Mouse (Mus musculus): ENCODE data around the gene Coa4. TPM values are rescaled to one million over a fixed set of nuclear protein-coding genes. Genes with fewer than 3 reads are reported as not detected.

Gene Coa4
- 19.6 and 20.4 TPM in 2 replicates for polyA plus RNA-seq (2015; fragmentation: Nextera tagmentation; extraction: Ambion mirVana)

- peaks cover 12% of the 10 kb centered on the region for H3K4me1 ChIP-seq (replicated peaks; ENCODE audit: control insufficient read depth, insufficient read depth, low read length)
- H3K36me3 ChIP-seq (ENCODE audit: control insufficient read depth, insufficient read depth, low read length), result peaks cover 9% of the 10 kb centered on the region
- peak within 1 kb of the TSS; percentile 64 for H3K4me2 ChIP-seq (ENCODE audit: low read depth, low read length)
- H3K4me3 ChIP-seq (ENCODE audit: low read length), result peak within 1 kb of the TSS; percentile 83
- H3K27ac ChIP-seq (ENCODE audit: low read length), result peak within 1 kb of the TSS; percentile 84
- no peaks in the 10 kb centered on the region for H3K9me3 ChIP-seq (ENCODE audit: control insufficient read depth, low read length)
- no peaks in the 10 kb centered on the region for H3K27me3 ChIP-seq (ENCODE audit: control insufficient read depth, insufficient read depth, low read depth, low read length)
- peak within 1 kb of the TSS; percentile 87 for H3K9ac ChIP-seq (ENCODE audit: low read length)
- under 1% methylated on average over 33 of the region's 33 CpGs for WGBS
- ATAC-seq (ENCODE audit: low read depth), result peak; percentile 99
These were observed at the start of gene Coa4 for GRCm38 (mm10) chr7:100536804-100537518. Gene Coa4, plus strand, starts transcription at chr7:100537071.

GRCm38 (mm10) chr7:100487301-100487700 is 49.6 kb upstream of the Coa4 start:
- Histone ChIP-seq H3K9me3 (ENCODE audit: control insufficient read depth, low read length) (no peaks in the 10 kb centered on the region), H3K4me2 (ENCODE audit: low read depth, low read length) (no peak overlapping the region), H3K27me3 (ENCODE audit: control insufficient read depth, insufficient read depth, low read depth, low read length) (no peaks in the 10 kb centered on the region), H3K4me3 (ENCODE audit: low read length) (no peak overlapping the region), H3K4me1 (replicated peaks; ENCODE audit: control insufficient read depth, insufficient read depth, low read length) (peaks cover 9% of the 10 kb centered on the region), H3K36me3 (ENCODE audit: control insufficient read depth, insufficient read depth, low read length) (no peaks in the 10 kb centered on the region), H3K9ac (ENCODE audit: low read length) (no peak overlapping the region), H3K27ac (ENCODE audit: low read length) (no peak overlapping the region)
- no peak for ATAC-seq (ENCODE audit: low read depth)
- 76% methylated on average over 2 of the region's 2 CpGs for WGBS

- Histone ChIP-seq H3K27me3 (ENCODE audit: control insufficient read depth, insufficient read depth, low read depth, low read length) (no peaks in the 10 kb centered on the region), H3K4me2 (ENCODE audit: low read depth, low read length) (no peak overlapping the region), H3K4me1 (replicated peaks; ENCODE audit: control insufficient read depth, insufficient read depth, low read length) (peaks cover 16% of the 10 kb centered on the region), H3K4me3 (ENCODE audit: low read length) (no peak overlapping the region), H3K36me3 (ENCODE audit: control insufficient read depth, insufficient read depth, low read length) (no peaks in the 10 kb centered on the region), H3K9ac (ENCODE audit: low read length) (no peak overlapping the region), H3K9me3 (ENCODE audit: control insufficient read depth, low read length) (no peaks in the 10 kb centered on the region), H3K27ac (ENCODE audit: low read length) (peak overlapping the region; percentile 30; the same call in 1 of the 2 replicates)
- 27% methylated on average over 10 of the region's 10 CpGs for WGBS
- no peak for ATAC-seq (ENCODE audit: low read depth)
These were observed 48.3 kb upstream of the Coa4 start for GRCm38 (mm10) chr7:100488474-100489048.

- Histone ChIP-seq H3K9me3 (ENCODE audit: control insufficient read depth, low read length) (no peaks in the 10 kb centered on the region), H3K27me3 (ENCODE audit: control insufficient read depth, insufficient read depth, low read depth, low read length) (no peaks in the 10 kb centered on the region), H3K4me1 (replicated peaks; ENCODE audit: control insufficient read depth, insufficient read depth, low read length) (peaks cover 30% of the 10 kb centered on the region), H3K9ac (ENCODE audit: low read length) (peak overlapping the region; percentile 69), H3K4me2 (ENCODE audit: low read depth, low read length) (peak overlapping the region; percentile 89), H3K4me3 (ENCODE audit: low read length) (peak overlapping the region; percentile 61), H3K36me3 (ENCODE audit: control insufficient read depth, insufficient read depth, low read length) (0 out of 2 replicates have a peak, but pooled peaks cover 3% of the 10 kb centered on the region), H3K27ac (ENCODE audit: low read length) (peak overlapping the region; percentile 90)
- ATAC-seq (ENCODE audit: low read depth), result peak; percentile 75
- WGBS, result 4% methylated on average over 35 of the region's 36 CpGs
These were observed 44.3 kb upstream of the Coa4 start for GRCm38 (mm10) chr7:100492391-100493116.

GRCm38 (mm10) chr7:100493117-100493483 is 43.8 kb upstream of the Coa4 start, which contains the start of gene Ucp2:
Gene Ucp2, plus strand, starts transcription at chr7:100493337.
- under 1% methylated on average over 27 of the region's 27 CpGs for WGBS
- H3K9me3 ChIP-seq (ENCODE audit: control insufficient read depth, low read length), result no peaks in the 10 kb centered on the region
- H3K27me3 ChIP-seq (ENCODE audit: control insufficient read depth, insufficient read depth, low read depth, low read length), result no peaks in the 10 kb centered on the region
- H3K4me2 ChIP-seq (ENCODE audit: low read depth, low read length), result peak within 1 kb of the TSS; percentile 89
- peak within 1 kb of the TSS; percentile 90 for H3K27ac ChIP-seq (ENCODE audit: low read length)
- H3K4me3 ChIP-seq (ENCODE audit: low read length), result peak within 1 kb of the TSS; percentile 61
- peak; percentile 82 for ATAC-seq (ENCODE audit: low read depth)
- H3K9ac ChIP-seq (ENCODE audit: low read length), result peak within 1 kb of the TSS; percentile 69
- peaks cover 30% of the 10 kb centered on the region for H3K4me1 ChIP-seq (replicated peaks; ENCODE audit: control insufficient read depth, insufficient read depth, low read length)
- peaks cover 6% of the 10 kb centered on the region; the same call in 1 of the 2 replicates for H3K36me3 ChIP-seq (ENCODE audit: control insufficient read depth, insufficient read depth, low read length)

GRCm38 (mm10) chr7:100493484-100494414 is 43.1 kb upstream of the Coa4 start:
- peak overlapping the region; percentile 65 for H3K9ac ChIP-seq (ENCODE audit: low read length)
- no peaks in the 10 kb centered on the region for H3K27me3 ChIP-seq (ENCODE audit: control insufficient read depth, insufficient read depth, low read depth, low read length)
- H3K4me1 ChIP-seq (replicated peaks; ENCODE audit: control insufficient read depth, insufficient read depth, low read length), result peaks cover 23% of the 10 kb centered on the region
- H3K27ac ChIP-seq (ENCODE audit: low read length), result peak overlapping the region; percentile 90
- H3K9me3 ChIP-seq (ENCODE audit: control insufficient read depth, low read length), result no peaks in the 10 kb centered on the region
- peak overlapping the region; percentile 89 for H3K4me2 ChIP-seq (ENCODE audit: low read depth, low read length)
- peak; percentile 30 for ATAC-seq (ENCODE audit: low read depth)
- H3K4me3 ChIP-seq (ENCODE audit: low read length), result peak overlapping the region; percentile 61
- peaks cover 10% of the 10 kb centered on the region; the same call in 1 of the 2 replicates for H3K36me3 ChIP-seq (ENCODE audit: control insufficient read depth, insufficient read depth, low read length)
- WGBS, result 21% methylated on average over 19 of the region's 19 CpGs

GRCm38 (mm10) chr7:100494415-100494831 is 42.4 kb upstream of the Coa4 start:
- H3K4me2 ChIP-seq (ENCODE audit: low read depth, low read length), result peak overlapping the region; percentile 89
- H3K4me1 ChIP-seq (replicated peaks; ENCODE audit: control insufficient read depth, insufficient read depth, low read length), result peaks cover 22% of the 10 kb centered on the region
- H3K27ac ChIP-seq (ENCODE audit: low read length), result peak overlapping the region; percentile 90
- H3K9me3 ChIP-seq (ENCODE audit: control insufficient read depth, low read length), result no peaks in the 10 kb centered on the region
- no peaks in the 10 kb centered on the region for H3K27me3 ChIP-seq (ENCODE audit: control insufficient read depth, insufficient read depth, low read depth, low read length)
- H3K36me3 ChIP-seq (ENCODE audit: control insufficient read depth, insufficient read depth, low read length), result peaks cover 10% of the 10 kb centered on the region; the same call in 1 of the 2 replicates
- WGBS, result 86% methylated on average over 7 of the region's 7 CpGs
- H3K4me3 ChIP-seq (ENCODE audit: low read length), result peak overlapping the region; percentile 61
- H3K9ac ChIP-seq (ENCODE audit: low read length), result peak overlapping the region; percentile 65
- no peak for ATAC-seq (ENCODE audit: low read depth)

- ATAC-seq (ENCODE audit: low read depth), result no peak
- Histone ChIP-seq H3K27me3 (ENCODE audit: control insufficient read depth, insufficient read depth, low read depth, low read length) (no peaks in the 10 kb centered on the region), H3K36me3 (ENCODE audit: control insufficient read depth, insufficient read depth, low read length) (peaks cover 13% of the 10 kb centered on the region; the same call in 1 of the 2 replicates), H3K4me1 (replicated peaks; ENCODE audit: control insufficient read depth, insufficient read depth, low read length) (peaks cover 22% of the 10 kb centered on the region), H3K9ac (ENCODE audit: low read length) (peak overlapping the region; percentile 60), H3K9me3 (ENCODE audit: control insufficient read depth, low read length) (no peaks in the 10 kb centered on the region), H3K4me2 (ENCODE audit: low read depth, low read length) (peak overlapping the region; percentile 89), H3K4me3 (ENCODE audit: low read length) (peak overlapping the region; percentile 61), H3K27ac (ENCODE audit: low read length) (peak overlapping the region; percentile 90)
- WGBS, result 42% methylated on average over 8 of the region's 8 CpGs
These were observed 41.8 kb upstream of the Coa4 start for GRCm38 (mm10) chr7:100495042-100495441.
